Mouse (Mus musculus): ENCODE data around the gene Camk2d. TPM values are rescaled to one million over a fixed set of nuclear protein-coding genes. Genes with fewer than 3 reads are reported as not detected.
A peak's percentile ranks its signal among the peaks of the same experiment; 100 is the strongest.

Camk2d gene
- total RNA-seq, 2 experiments from 2014 or later: 176 to 181 TPM

DNA sequence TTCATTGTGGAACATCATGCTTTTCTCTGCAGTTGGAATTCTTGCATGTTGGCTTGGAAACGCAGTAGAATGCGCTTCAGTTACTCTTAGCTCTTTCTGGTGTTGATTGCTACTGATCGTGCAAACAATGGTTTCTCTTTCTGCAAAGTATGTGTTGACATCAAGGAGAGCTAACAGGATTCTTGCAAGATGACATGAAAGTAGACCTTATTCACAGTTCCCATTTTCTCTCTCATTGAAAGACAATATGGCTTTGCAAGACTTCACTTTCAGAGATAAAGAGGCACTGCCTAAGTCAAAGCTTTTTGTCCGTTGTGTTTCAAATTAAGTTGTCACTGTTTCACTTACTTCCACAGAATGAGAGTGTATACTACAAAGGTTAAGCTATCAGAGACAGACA is 210.0 kb downstream of the Camk2d start:
- intact Hi-C loops (cut with DNase I): no loop called here
- Histone ChIP-seq H3K27ac (no peak overlapping the region), H3K4me3 (no peak overlapping the region)
- TF ChIP-seq CTCF (IDR thresholded peaks at IDR 0.05): no peak
- DNase-seq (ENCODE audit: extremely low spot score in 1 of 2, low spot score in 2 of 2): no peak

GRCm38 (mm10) chr3:126809915-126810314 is 213.8 kb downstream of the Camk2d start:
- intact Hi-C loops (cut with DNase I): no loop called here
- Histone ChIP-seq H3K4me3 (no peak overlapping the region), H3K27ac (no peak overlapping the region)
- TF ChIP-seq CTCF (IDR thresholded peaks at IDR 0.05): no peak
- no peak for DNase-seq (ENCODE audit: extremely low spot score in 1 of 2, low spot score in 2 of 2)

DNA sequence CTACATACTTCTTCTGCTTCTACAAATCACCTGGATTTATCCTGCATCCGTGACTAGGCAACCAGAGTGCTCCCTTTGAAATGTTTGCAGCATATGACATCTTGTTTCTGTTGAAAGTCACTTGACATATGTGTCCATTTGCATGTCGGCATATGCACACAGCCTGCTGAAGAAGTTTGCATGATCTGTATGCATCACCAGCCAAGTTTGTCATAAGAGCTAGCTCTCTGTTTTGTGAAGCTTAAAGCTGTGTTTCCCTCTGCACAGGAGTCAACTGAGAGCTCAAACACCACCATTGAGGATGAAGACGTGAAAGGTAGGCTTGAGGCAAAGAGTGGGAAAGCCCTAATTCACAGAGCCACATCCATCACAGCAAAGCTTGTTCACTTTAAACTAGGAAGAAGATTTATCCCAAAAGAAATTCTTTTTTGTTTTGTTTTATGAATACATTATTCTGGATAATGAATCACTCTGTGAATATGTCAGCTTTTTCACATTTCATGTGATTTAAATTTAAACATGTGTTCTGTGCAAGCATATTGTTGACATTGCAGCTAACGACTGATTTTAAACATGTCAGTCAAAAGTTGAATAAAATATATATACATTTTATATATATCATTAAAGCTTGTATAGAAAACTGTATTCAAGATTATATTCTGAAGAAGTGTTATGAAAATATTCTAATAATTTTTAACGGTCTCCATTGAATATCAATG is 214.4 kb downstream of the Camk2d start:
- TF ChIP-seq CTCF (IDR thresholded peaks at IDR 0.05): no peak
- intact Hi-C loops (cut with DNase I): no loop called here
- DNase-seq (ENCODE audit: extremely low spot score in 1 of 2, low spot score in 2 of 2): no peak
- no peak overlapping the region for H3K4me3 ChIP-seq
- no peak overlapping the region for H3K27ac ChIP-seq

DNA sequence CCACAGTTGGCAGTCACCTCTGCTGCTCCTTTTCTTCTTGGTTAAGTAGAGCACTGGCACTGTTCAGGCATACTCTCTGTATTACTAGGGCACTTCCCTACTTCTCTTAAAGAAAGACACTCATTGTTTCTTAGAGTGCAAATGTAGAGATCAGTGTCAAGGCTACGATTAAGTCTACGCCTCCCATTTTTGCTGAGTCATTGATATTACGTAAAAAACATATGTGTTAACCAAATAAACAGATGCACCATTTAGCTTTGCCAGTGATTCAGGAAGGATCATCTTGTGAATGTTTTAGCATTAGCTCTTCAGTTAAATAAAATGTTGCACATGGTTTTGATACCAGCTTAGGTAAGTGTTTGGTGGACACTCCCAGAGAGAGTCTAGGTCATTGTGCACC is 215.5 kb downstream of the Camk2d start:
- H3K4me3 ChIP-seq: no peak overlapping the region
- no peak for TF ChIP-seq CTCF (IDR thresholded peaks at IDR 0.05)
- intact Hi-C loops (cut with DNase I): no loop called here

GRCm38 (mm10) chr3:126822374-126822773 is 226.3 kb downstream of the Camk2d start:
- no peak for TF ChIP-seq CTCF (IDR thresholded peaks at IDR 0.05)
- Histone ChIP-seq H3K4me3 (no peak overlapping the region), H3K27ac (no peak overlapping the region)
- intact Hi-C loops (cut with DNase I): no loop called here
- no peak for DNase-seq (ENCODE audit: extremely low spot score in 1 of 2, low spot score in 2 of 2)

More for the DNA sequence above, 215.5 kb downstream of the Camk2d start:
- no peak overlapping the region for H3K27ac ChIP-seq
- no peak for DNase-seq (ENCODE audit: extremely low spot score in 1 of 2, low spot score in 2 of 2)

GRCm38 (mm10) chr3:126824930-126825329 is 228.8 kb downstream of the Camk2d start:
- Histone ChIP-seq H3K4me3 (no peak overlapping the region), H3K27ac (no peak overlapping the region)
- intact Hi-C loops (cut with DNase I): no loop called here

DNA sequence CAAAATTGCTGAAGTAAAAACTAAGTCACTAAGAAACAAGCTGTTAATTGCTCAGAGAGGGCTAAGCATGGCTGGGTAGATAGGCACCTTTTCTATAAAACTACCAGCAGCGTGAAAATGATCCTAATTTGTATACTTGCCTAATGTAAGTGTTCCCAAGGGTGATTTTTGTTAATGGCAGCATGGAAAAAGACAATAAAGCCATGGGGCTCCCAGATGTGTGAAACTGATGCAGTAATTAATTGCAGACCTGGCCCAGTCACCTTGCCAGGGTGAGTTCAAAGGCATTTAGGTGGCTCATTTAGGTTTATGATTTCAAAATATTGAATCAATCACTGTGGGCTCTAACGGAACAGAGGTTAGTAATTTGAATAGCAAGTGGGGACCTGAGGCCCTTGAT is 230.1 kb downstream of the Camk2d start:
- Histone ChIP-seq H3K27ac (no peak overlapping the region), H3K4me3 (no peak overlapping the region)
- DNase-seq (ENCODE audit: extremely low spot score in 1 of 2, low spot score in 2 of 2): no peak
- intact Hi-C loops (cut with DNase I): no loop called here
- TF ChIP-seq CTCF (IDR thresholded peaks at IDR 0.05): no peak

More at GRCm38 (mm10) chr3:126824930-126825329, 228.8 kb downstream of the Camk2d start:
- no peak for TF ChIP-seq CTCF (IDR thresholded peaks at IDR 0.05)
- no peak for DNase-seq (ENCODE audit: extremely low spot score in 1 of 2, low spot score in 2 of 2)

DNA sequence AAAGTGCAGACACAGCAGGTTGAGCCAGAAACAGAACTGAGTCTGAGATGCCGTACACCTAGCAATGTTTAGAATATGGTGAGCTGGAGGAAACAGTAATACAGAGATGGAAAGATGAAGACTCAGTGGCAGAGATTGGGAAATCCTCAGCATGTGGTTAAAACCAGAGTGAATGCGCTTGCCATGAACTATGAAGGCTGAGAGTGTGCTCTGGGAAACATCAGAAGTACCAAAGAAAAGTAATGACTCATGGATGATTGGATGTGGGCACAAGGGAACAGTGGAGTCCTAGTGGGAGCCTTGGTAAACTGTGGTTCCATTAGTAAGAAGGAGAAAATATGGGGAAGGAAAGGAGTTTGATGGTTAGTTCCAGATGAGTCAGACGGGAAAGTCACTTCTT is 231.8 kb downstream of the Camk2d start:
- no peak for TF ChIP-seq CTCF (IDR thresholded peaks at IDR 0.05)
- Histone ChIP-seq H3K27ac (no peak overlapping the region), H3K4me3 (no peak overlapping the region)
- no peak for DNase-seq (ENCODE audit: extremely low spot score in 1 of 2, low spot score in 2 of 2)
- intact Hi-C loops (cut with DNase I): no loop called here

- no peak for TF ChIP-seq CTCF (IDR thresholded peaks at IDR 0.05)
- DNase-seq (ENCODE audit: extremely low spot score in 1 of 2, low spot score in 2 of 2): no peak
- no peak overlapping the region for H3K27ac ChIP-seq
- intact Hi-C loops (cut with DNase I): no loop called here
- H3K4me3 ChIP-seq: no peak overlapping the region
Observed at GRCm38 (mm10) chr3:126829817-126830216, 233.7 kb downstream of the Camk2d start.

- Histone ChIP-seq H3K4me3 (no peak overlapping the region), H3K27ac (no peak overlapping the region)
- no peak; the same call in 1 of the 2 replicates for TF ChIP-seq CTCF (IDR thresholded peaks at IDR 0.05)
- peak; percentile 20 for DNase-seq (ENCODE audit: extremely low spot score in 1 of 2, low spot score in 2 of 2)
- intact Hi-C loops (cut with DNase I): no loop called here
Observed at GRCm38 (mm10) chr3:126831418-126832138, 235.5 kb downstream of the Camk2d start.

DNA sequence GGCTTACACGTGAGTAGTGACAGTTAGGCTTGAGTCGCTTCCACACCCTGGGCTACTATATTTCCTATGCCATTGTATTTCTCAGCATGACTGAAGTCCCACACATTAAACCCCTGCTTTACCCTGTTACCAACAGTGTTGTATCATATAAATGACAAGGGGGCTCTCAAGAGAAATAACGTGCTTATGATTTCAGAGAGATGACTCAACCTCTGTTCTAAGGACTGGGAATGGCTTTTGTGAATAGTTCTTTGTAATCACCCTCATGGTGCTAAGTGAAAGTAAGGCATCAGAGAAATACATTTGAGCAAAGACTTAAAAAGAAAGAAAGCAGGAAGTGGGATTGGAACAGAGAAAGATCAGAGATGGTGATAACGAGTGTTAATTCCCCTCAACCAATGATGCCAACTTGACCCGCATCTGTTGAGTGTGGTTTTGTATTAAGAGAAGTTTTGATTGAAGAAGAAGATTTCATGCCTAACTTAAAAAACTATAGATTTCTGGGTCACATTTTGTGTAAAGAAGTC is 238.6 kb downstream of the Camk2d start:
- no peak for TF ChIP-seq CTCF (IDR thresholded peaks at IDR 0.05)
- intact Hi-C loops (cut with DNase I): no loop called here
- no peak overlapping the region for H3K4me3 ChIP-seq
- DNase-seq (ENCODE audit: extremely low spot score in 1 of 2, low spot score in 2 of 2): no peak
- no peak overlapping the region for H3K27ac ChIP-seq

- TF ChIP-seq CTCF (IDR thresholded peaks at IDR 0.05): peak; percentile 5
- DNase-seq (ENCODE audit: extremely low spot score in 1 of 2, low spot score in 2 of 2): no peak
- intact Hi-C loops (cut with DNase I): no loop called here
- Histone ChIP-seq H3K27ac (no peak overlapping the region), H3K4me3 (no peak overlapping the region)
Observed at GRCm38 (mm10) chr3:126842780-126843179, 246.7 kb downstream of the Camk2d start.

Measured in left cerebral cortex, adult 2 months (tissue).